Mouse (Mus musculus) embryonic fibroblast, embryonic 13.5 days (primary cell): ENCODE measurements around the gene Pef1.

Experiments
- CTCF ChIP-seq: IDR thresholded peaks from 2 replicates; pipeline ENCODE4 v1.5.1; 2011; ENCODE audit warnings: mild to moderate bottlenecking, control low read depth, low read length, moderate library complexity, borderline replicate concordance; ENCODE audit not compliant: insufficient read depth
- POLR2A ChIP-seq: IDR thresholded peaks from 2 replicates; pipeline ENCODE4 v1.6.1; 2011; ENCODE audit warnings: low read depth, mild to moderate bottlenecking, control low read depth, low read length, moderate library complexity

DNA sequence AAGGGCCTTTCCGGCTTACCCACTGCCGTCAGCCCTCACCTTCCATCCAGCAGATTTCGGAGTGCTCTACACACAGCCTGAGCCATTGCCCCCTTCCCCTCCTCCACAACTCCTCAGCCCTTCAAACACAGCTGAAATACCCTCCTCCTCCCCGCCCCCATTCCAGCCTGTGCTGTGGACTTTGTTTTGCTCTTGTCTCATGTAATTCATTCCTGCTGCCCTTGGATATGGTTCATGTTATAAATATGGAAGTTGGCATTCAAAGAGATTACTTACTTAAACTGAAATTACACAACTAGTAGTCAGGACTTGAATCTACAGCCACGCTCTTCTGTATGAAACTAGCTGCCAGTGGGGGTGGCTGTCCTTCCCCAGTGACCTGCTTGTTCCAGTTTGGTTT, 20.7 kb downstream of the Pef1 start:
- TF ChIP-seq CTCF: no peak
- TF ChIP-seq POLR2A: no peak
